Mouse (Mus musculus): ENCODE data around the gene Wfdc17. TPM values are rescaled to one million over a fixed set of nuclear protein-coding genes. Genes with fewer than 3 reads are reported as not detected.
A peak's percentile ranks its signal among the peaks of the same experiment; 100 is the strongest.

Gene Wfdc17
- polyA plus RNA-seq, 1 experiment from 2014 or later, result 1.3 TPM

- H3K27me3 ChIP-seq (ENCODE audit: control insufficient read depth, insufficient read depth, low read length), result peaks cover 23% of the 10 kb centered on the region
- peak within 1 kb of the TSS; percentile 70 for H3K4me2 ChIP-seq (ENCODE audit: low read length)
- peak; percentile 84 for ATAC-seq (ENCODE audit: insufficient number of reproducible peaks, insufficient read depth, low FRiP score, low read depth)
- WGBS, result under 1% methylated on average over 46 of the region's 47 CpGs
- H3K27ac ChIP-seq (replicated peaks in 1 of 2; ENCODE audit: control insufficient read depth in 1 of 2, insufficient read depth in 1 of 2, low read depth in 2 of 2, low read length in 2 of 2), result peak within 1 kb of the TSS; percentile 63 to 70; a peak in 2 of 4 replicates
- H3K9me3 ChIP-seq (ENCODE audit: control insufficient read depth, low read length), result no peaks in the 10 kb centered on the region
- peaks cover 25% of the 10 kb centered on the region for H3K36me3 ChIP-seq (ENCODE audit: control insufficient read depth, insufficient read depth, low read length)
- H3K9ac ChIP-seq (ENCODE audit: low read length), result peak within 1 kb of the TSS; percentile 83
- peaks cover 3 to 9% of the 10 kb centered on the region in 2 experiments for H3K4me1 ChIP-seq (ENCODE audit: control insufficient read depth in 2 of 2, insufficient read depth in 2 of 2, low read length in 2 of 2)
- peak within 1 kb of the TSS; percentile 79 to 89 for H3K4me3 ChIP-seq (ENCODE audit: control insufficient read depth in 1 of 2, insufficient read depth in 1 of 2, low read depth in 1 of 2, low read length in 2 of 2)
These were observed 49.9 kb downstream of the Wfdc17 start, which contains the start of gene Heatr6 for GRCm38 (mm10) chr11:83753581-83754181. Gene Heatr6, plus strand, starts transcription at chr11:83753696.

- Histone ChIP-seq H3K4me2 (ENCODE audit: low read length) (peak overlapping the region; percentile 70), H3K9ac (ENCODE audit: low read length) (peak overlapping the region; percentile 83), H3K27me3 (ENCODE audit: control insufficient read depth, insufficient read depth, low read length) (peaks cover 17% of the 10 kb centered on the region), H3K9me3 (ENCODE audit: control insufficient read depth, low read length) (no peaks in the 10 kb centered on the region), H3K36me3 (ENCODE audit: control insufficient read depth, insufficient read depth, low read length) (peaks cover 31% of the 10 kb centered on the region), H3K27ac (replicated peaks in 1 of 2; ENCODE audit: control insufficient read depth in 1 of 2, insufficient read depth in 1 of 2, low read depth in 2 of 2, low read length in 2 of 2) (peak overlapping the region; percentile 63 to 70; a peak in 1 of 4 replicates), H3K4me3 (ENCODE audit: control insufficient read depth in 1 of 2, insufficient read depth in 1 of 2, low read depth in 1 of 2, low read length in 2 of 2) (peak overlapping the region; percentile 79 to 89), H3K4me1 (ENCODE audit: control insufficient read depth in 2 of 2, insufficient read depth in 2 of 2, low read length in 2 of 2) (peaks cover 3 to 9% of the 10 kb centered on the region in 2 experiments)
- no peak for ATAC-seq (ENCODE audit: insufficient number of reproducible peaks, insufficient read depth, low FRiP score, low read depth)
- WGBS, result 15% methylated on average over 8 of the region's 8 CpGs
These were observed 50.4 kb downstream of the Wfdc17 start for GRCm38 (mm10) chr11:83754227-83754626.

Other genes with a start within 250 kb of the Wfdc17 start
- gene Mmp28, start 240.9 kb upstream of the Wfdc17 start, polyA plus RNA-seq (2014; fragmentation: Nextera tagmentation; extraction: Ambion mirVana), result 3.7 and 4.0 TPM in 2 replicates
- gene Taf15, start 230.9 kb upstream of the Wfdc17 start, polyA plus RNA-seq (2014; fragmentation: Nextera tagmentation; extraction: Ambion mirVana), result 10.8 and 12.8 TPM in 2 replicates
- not detected in 2 replicates for gene Heatr9, start 181.8 kb upstream of the Wfdc17 start, polyA plus RNA-seq (2014; fragmentation: Nextera tagmentation; extraction: Ambion mirVana)
- 0.39 TPM in 1 of 2 replicates, not detected in the other for gene Ccl5, start 173.5 kb upstream of the Wfdc17 start, polyA plus RNA-seq (2014; fragmentation: Nextera tagmentation; extraction: Ambion mirVana)
- 3.0 TPM in 2 replicates for gene Ccl9, start 125.4 kb upstream of the Wfdc17 start, polyA plus RNA-seq (2014; fragmentation: Nextera tagmentation; extraction: Ambion mirVana)
- gene Ccl6, start 110.9 kb upstream of the Wfdc17 start, polyA plus RNA-seq (2014; fragmentation: Nextera tagmentation; extraction: Ambion mirVana), result 5.2 and 5.7 TPM in 2 replicates
- gene Rpl9-ps1, start 58.4 kb upstream of the Wfdc17 start, polyA plus RNA-seq (2014; fragmentation: Nextera tagmentation; extraction: Ambion mirVana), result not detected in 2 replicates
- 0.92 and 1.1 TPM in 2 replicates for gene Ccl3, start 54.6 kb upstream of the Wfdc17 start, polyA plus RNA-seq (2014; fragmentation: Nextera tagmentation; extraction: Ambion mirVana)
- gene Ccl4, start 41.4 kb upstream of the Wfdc17 start, polyA plus RNA-seq (2014; fragmentation: Nextera tagmentation; extraction: Ambion mirVana), result 0.54 and 2.1 TPM in 2 replicates
- 1.8 and 5.6 TPM in 2 replicates for gene Wfdc18, start 5.0 kb downstream of the Wfdc17 start, polyA plus RNA-seq (2014; fragmentation: Nextera tagmentation; extraction: Ambion mirVana)
- not detected in 2 replicates for gene Wfdc21, start 42.9 kb downstream of the Wfdc17 start, polyA plus RNA-seq (2014; fragmentation: Nextera tagmentation; extraction: Ambion mirVana)
- gene Heatr6, start 49.7 kb downstream of the Wfdc17 start, polyA plus RNA-seq (2014; fragmentation: Nextera tagmentation; extraction: Ambion mirVana), result 14.7 and 17.1 TPM in 2 replicates
- gene Hnf1b, start 146.1 kb downstream of the Wfdc17 start, polyA plus RNA-seq (2014; fragmentation: Nextera tagmentation; extraction: Ambion mirVana), result 0.11 TPM in 1 of 2 replicates, not detected in the other
- 19.7 and 21.8 TPM in 2 replicates for gene Ddx52, start 238.1 kb downstream of the Wfdc17 start, polyA plus RNA-seq (2014; fragmentation: Nextera tagmentation; extraction: Ambion mirVana)